Mouse (Mus musculus): ENCODE results near the gene Hspa1l.

DNA sequence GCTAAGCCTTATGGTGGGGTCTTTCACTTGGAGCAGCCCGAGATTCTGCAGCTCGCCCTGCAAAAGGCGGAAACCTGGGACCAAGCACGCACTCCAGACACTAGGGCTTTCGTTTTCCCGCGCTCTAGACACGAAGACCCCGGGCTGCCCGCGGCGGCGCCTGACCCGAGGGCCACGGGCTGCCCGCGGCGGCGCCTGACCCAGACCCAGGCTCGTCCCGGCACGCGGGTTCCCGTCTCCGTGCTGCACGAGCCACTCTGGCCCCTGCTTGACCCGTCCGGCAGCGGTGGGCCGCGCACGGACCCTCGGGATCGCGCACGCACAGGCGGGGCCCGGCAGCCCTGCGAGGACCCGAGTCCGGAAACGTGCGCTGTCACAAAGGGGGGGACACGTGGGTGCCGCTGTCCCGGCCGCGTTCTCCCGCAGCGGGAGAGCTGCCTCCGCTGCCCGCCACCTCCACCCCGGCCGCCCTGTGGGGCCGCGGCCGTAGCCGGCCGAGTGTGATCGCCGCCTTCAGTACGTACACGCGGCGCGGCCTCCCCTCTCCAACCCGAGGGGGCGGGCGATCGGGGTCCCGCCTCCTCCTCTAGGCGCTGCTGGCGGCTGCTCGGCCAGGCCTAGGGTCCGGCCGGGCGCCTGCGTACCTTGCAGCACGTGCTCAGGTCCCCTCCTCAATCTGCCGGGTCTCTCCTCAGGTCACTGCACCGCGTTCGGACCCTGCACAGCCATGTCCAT, 28.4 kb downstream of the Hspa1l start, which contains the start of gene Vars:
- TF ChIP-seq POLR2A (IDR thresholded peaks at IDR 0.05; ENCODE audit: borderline replicate concordance, insufficient read depth, low read length) (peak; percentile 52), CTCF (IDR thresholded peaks at IDR 0.05; ENCODE audit: borderline replicate concordance, insufficient read depth, low read depth, low read length) (no peak)
